Mouse (Mus musculus): Measurements from ENCODE around the gene Irgm1.

- TF ChIP-seq CTCF (IDR thresholded peaks at IDR 0.05; ENCODE audit: control insufficient read depth, insufficient read depth, insufficient replicate concordance, low read depth, low read length) (no peak), POLR2A (IDR thresholded peaks at IDR 0.05; ENCODE audit: control insufficient read depth, low read depth, low read length) (no peak)
Observed at GRCm38 (mm10) chr11:48816281-48816781, 55.2 kb downstream of the Irgm1 start.
